Mouse (Mus musculus) induced T-regulatory cell, adult 2 months (primary cell): ENCODE data around the gene Magt1.
"Not testable (repeated sequence)": the region's sequence is repeated elsewhere in the genome, so short reads cannot be mapped to it uniquely, and the experiment has no call there.

Experiments
- DNase-seq: peaks from one replicate; pipeline ENCODE4 v3.0.0-alpha.2; 2012; ENCODE audit warnings: low read depth

The Magt1 gene

GRCm38 (mm10) chrX:106011465-106012159, at the start of gene Magt1:
Gene Magt1 (minus strand): TSS chrX:106011906.
- peak; percentile 89 for DNase-seq

- DNase-seq: no peak
These were observed 36.5 kb upstream of the Magt1 start for GRCm38 (mm10) chrX:106048191-106048590.

GRCm38 (mm10) chrX:106045928-106046327, 34.2 kb upstream of the Magt1 start:
- no peak for DNase-seq

- DNase-seq: no peak
These were observed 33.7 kb upstream of the Magt1 start for GRCm38 (mm10) chrX:106045455-106045854.

- DNase-seq: peak; percentile 28
These were observed 32.3 kb upstream of the Magt1 start for GRCm38 (mm10) chrX:106043863-106044617.

GRCm38 (mm10) chrX:106037185-106037752, 25.6 kb upstream of the Magt1 start:
- DNase-seq: no peak

GRCm38 (mm10) chrX:106035727-106036126, 24.0 kb upstream of the Magt1 start:
- DNase-seq: no peak

GRCm38 (mm10) chrX:106031124-106031523, 19.4 kb upstream of the Magt1 start:
- no peak for DNase-seq

GRCm38 (mm10) chrX:106030176-106030575, 18.5 kb upstream of the Magt1 start:
- DNase-seq: no peak

- no peak for DNase-seq
These were observed 15.6 kb upstream of the Magt1 start for GRCm38 (mm10) chrX:106027343-106027674.

GRCm38 (mm10) chrX:106026418-106027342, 15.0 kb upstream of the Magt1 start, which contains the start of gene Atp7a:
Gene Atp7a (plus strand): TSS chrX:106027276.
- DNase-seq: peak; percentile 94

- DNase-seq: no peak
These were observed 5.8 kb upstream of the Magt1 start for GRCm38 (mm10) chrX:106017516-106017915.

- no peak for DNase-seq
These were observed 5.4 kb upstream of the Magt1 start for GRCm38 (mm10) chrX:106017102-106017501.

GRCm38 (mm10) chrX:106015571-106016322, 4.0 kb upstream of the Magt1 start, which contains the start of gene Cox7b:
Gene Cox7b (plus strand): TSS chrX:106015700.
- peak; percentile 92 for DNase-seq

- DNase-seq: not testable (repeated sequence)
These were observed 3.2 kb upstream of the Magt1 start for GRCm38 (mm10) chrX:106014741-106015377.

GRCm38 (mm10) chrX:106013217-106013616, 1.5 kb upstream of the Magt1 start:
- DNase-seq: peak; percentile 79

GRCm38 (mm10) chrX:106012559-106012958, 853 bp upstream of the Magt1 start:
- no peak for DNase-seq

- DNase-seq: no peak
These were observed 944 bp downstream of the Magt1 start for GRCm38 (mm10) chrX:106010762-106011161.

GRCm38 (mm10) chrX:106001605-106002004, 10.1 kb downstream of the Magt1 start:
- DNase-seq: no peak

GRCm38 (mm10) chrX:105957091-105957490, 54.6 kb downstream of the Magt1 start:
- not testable (repeated sequence) for DNase-seq

GRCm38 (mm10) chrX:105953999-105954398, 57.7 kb downstream of the Magt1 start:
- no peak for DNase-seq
